Mouse (Mus musculus): Measurements from ENCODE around the gene Cacna1b. TPM values are rescaled to one million over a fixed set of nuclear protein-coding genes. Genes with fewer than 3 reads are reported as not detected.

Cacna1b gene
- total RNA-seq, 2 experiments from 2014 or later = 0.08 to 0.10 TPM

DNA sequence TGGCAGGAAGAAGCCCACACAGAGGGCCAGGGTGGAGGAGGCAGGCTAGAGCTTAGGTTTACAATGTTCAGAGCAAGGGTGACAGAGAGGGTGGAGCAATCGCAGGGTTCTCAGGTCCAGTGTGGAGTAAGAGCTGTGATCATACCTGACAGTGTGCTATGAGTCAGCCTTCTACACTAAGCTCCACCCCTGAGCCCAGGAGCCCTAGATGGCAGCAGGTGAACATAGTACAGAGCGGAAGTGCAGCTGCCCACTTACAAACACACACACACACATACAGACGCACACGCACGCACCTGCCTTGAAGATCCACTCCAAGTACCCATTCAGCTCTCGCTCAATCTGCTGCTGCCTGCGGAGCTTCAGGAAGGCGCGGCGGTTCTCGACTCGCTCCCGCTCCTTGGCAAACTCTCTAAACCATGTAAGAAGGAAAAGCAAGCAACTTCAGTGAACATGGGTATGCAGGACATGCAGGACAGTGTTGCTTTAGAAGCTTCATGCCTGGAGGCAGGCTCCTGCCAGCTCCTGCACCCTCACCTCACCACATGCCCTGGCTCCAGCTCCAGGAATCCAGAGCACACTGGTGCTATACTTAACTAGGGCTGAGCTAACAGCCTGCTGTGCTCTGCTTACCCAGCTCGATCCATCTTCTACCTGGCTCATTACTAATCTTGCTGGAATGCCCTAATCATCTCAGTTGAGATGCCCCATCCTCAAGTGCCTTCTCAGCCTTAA is 43.1 kb downstream of the Cacna1b start:
- no peak for ATAC-seq (replicated peaks; ENCODE audit: poor library complexity)

DNA sequence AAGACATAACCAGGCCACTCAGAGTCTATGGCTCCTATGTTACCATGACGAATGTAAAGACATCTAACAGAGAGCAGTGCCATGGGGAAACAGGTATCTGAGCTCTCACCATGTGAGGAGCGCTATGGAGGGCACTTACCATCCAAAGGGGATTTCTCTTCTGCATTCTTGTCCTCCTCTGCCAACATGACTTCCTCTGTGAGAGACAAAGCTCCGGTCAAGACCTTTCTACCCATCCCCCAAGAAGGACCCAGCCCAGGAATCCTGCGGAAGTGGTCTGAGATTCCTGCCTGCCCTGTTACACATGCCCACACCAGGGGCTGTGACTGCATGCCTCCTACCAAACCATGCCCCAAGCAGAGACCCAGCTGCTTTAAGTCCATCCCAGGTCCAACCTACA is 44.0 kb downstream of the Cacna1b start:
- no peak for ATAC-seq (replicated peaks; ENCODE audit: poor library complexity)

GRCm38 (mm10) chr2:24717963-24718362 is 45.0 kb downstream of the Cacna1b start:
- ATAC-seq (replicated peaks; ENCODE audit: poor library complexity) = no peak

GRCm38 (mm10) chr2:24717461-24717860 is 45.5 kb downstream of the Cacna1b start:
- ATAC-seq (replicated peaks; ENCODE audit: poor library complexity) = no peak

- no peak for ATAC-seq (replicated peaks; ENCODE audit: poor library complexity)
Observed at GRCm38 (mm10) chr2:24705929-24706328, 57.0 kb downstream of the Cacna1b start.

DNA sequence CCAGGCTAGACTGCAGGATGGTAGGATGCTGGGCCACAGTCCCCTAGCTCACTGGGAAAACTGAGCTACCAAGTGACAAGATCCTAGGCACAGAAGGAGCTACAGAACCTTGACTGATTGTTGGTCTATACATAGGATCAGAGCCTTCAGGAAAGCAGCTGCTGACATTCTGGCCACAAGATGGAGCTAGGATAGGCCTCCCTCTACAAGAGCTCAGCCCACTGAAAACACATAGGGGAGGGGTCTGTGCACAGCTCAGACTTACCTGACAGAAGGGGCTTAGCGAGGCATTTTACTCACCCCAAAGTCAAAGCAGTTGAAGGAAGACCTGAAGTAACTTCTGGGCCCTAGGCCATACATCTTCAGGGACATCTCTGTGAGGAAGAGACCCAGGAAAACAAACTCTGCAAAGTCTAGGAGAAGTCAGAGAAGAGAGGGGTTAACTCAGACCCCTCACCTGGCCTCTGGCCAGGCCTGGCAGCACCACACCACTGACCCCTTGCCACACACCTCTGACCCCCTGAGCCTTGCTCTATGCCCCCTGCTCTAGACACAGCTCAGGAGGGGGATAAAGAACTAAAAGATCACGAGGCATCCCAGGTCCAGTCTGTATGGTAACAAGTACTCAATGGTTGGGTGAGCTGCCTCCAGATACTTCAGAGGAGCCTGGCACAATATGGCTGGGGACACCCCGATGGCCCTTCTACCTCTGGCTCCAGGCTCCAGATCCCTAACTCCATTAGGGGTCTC is 60.6 kb downstream of the Cacna1b start:
- ATAC-seq (replicated peaks; ENCODE audit: poor library complexity) = no peak

- ATAC-seq (replicated peaks; ENCODE audit: poor library complexity) = no peak
Observed at GRCm38 (mm10) chr2:24697281-24697980, 65.5 kb downstream of the Cacna1b start.

GRCm38 (mm10) chr2:24692371-24692770 is 70.6 kb downstream of the Cacna1b start:
- no peak for ATAC-seq (replicated peaks; ENCODE audit: poor library complexity)

DNA sequence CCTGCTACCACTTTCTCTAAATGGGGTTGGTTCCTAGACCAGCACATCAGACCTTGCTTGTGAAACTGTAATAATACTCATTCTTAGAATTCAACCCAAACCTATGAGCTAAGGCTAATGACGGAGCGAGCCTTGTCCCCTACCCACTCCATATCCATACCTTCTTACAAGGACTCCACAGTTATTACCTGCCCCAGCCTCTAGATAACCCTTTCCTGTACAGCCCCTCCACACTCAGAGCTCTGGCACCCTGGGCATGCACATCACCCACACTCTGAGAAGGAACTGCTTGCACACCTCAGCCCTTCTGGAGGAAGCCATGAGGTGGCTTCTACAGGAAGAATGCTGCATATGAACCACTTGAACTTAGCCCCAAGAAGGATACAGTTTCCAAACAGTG is 72.6 kb downstream of the Cacna1b start:
- ATAC-seq (replicated peaks; ENCODE audit: poor library complexity) = no peak

DNA sequence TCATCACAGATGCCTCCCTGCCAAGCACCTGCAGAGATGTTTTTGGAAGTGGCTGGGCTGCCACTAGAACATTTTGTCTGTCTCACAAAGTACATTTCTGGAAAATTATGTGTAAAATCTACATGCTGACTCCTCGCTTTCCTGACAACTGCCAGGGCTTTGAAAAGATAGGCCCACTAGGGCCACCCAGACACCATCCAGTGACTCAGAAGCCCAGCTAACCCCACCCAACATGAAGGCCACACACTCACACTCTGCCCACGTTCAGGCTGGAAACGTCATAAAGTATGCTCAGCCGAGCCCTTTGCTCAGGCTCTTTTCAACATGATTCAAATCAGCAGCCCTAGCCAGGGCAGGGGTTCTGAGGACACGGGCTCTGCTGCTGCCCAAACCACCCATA is 77.6 kb downstream of the Cacna1b start:
- no peak for ATAC-seq (replicated peaks; ENCODE audit: poor library complexity)

- ATAC-seq (replicated peaks; ENCODE audit: poor library complexity) = no peak
Observed at GRCm38 (mm10) chr2:24684796-24685195, 78.2 kb downstream of the Cacna1b start.

DNA sequence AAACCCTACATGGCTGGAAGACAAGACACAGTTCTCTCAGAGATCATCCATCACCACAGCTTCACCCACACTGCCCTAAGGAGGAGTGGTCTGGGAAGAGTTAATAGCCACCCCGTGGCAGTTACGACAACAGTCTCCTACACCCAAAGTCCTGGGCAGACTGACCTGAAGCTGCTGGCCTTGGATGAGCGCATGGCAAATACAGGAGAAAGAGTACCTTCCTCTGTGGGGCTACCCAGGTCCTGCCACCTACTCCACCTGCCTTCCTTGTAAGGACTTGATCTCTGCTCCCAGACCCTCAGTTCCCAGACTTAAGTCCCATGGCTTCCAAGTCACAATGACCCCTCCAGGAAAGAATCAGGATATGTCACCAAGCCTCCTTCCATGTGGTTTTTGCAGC is 79.7 kb downstream of the Cacna1b start:
- ATAC-seq (replicated peaks; ENCODE audit: poor library complexity) = no peak

- ATAC-seq (replicated peaks; ENCODE audit: poor library complexity) = no peak
Observed at GRCm38 (mm10) chr2:24680731-24681130, 82.2 kb downstream of the Cacna1b start.

DNA sequence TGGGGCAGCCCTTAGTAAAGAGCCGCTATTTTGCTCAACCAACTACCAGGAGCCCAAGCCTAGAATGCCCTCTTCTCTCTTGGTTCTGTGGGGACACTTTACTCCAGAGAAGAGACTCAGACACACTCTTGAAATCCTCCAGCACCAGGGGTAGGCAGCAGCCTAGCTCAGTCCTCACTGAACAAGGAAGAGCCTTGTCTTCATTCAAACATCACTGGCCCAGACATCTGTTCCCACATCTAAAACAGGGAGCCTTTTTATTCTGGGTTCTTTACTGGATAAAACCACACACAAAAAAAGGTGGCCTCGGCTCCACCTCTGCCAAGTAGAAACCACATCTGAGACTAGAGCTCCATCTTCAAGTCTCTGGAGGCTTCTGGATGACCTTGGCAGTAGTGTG is 82.8 kb downstream of the Cacna1b start:
- ATAC-seq (replicated peaks; ENCODE audit: poor library complexity) = no peak

DNA sequence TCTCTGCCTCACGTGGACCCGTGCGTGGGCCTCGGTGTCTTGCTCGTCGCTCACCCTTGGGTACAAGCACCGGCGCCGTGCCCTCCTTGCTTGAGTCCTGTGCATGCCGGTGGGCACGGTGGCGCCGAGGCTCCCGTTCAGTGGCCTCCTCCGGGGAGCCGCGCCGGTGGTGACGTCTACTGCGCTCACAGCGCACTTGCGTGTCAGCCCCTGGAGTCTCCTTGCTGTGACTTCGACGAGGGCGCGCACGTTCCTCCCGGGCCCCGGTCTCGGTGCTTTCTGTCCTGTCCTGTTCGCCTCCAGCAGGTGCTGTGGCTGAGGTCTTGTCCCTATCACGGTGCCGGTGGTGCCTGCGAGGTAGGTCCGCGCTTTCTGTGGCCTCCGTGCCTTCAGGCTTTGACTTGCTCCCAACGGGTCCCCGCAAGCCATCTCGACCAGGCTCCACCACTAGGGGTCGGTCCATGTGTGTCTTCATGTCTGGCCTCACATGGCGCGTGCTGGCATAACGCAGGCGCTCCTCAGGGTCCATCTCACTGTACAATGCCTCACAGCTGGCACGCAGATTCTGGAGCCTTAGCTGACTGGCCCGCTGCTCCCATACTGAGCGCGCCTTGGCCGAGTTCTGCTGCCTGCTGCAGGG is 83.8 kb downstream of the Cacna1b start:
- ATAC-seq (replicated peaks; ENCODE audit: poor library complexity) = peak; percentile 84

GRCm38 (mm10) chr2:24678538-24678937 is 84.4 kb downstream of the Cacna1b start:
- ATAC-seq (replicated peaks; ENCODE audit: poor library complexity) = no peak

- ATAC-seq (replicated peaks; ENCODE audit: poor library complexity) = no peak
Observed at GRCm38 (mm10) chr2:24678110-24678509, 84.8 kb downstream of the Cacna1b start.

- ATAC-seq (replicated peaks; ENCODE audit: poor library complexity) = no peak
Observed at GRCm38 (mm10) chr2:24677629-24678028, 85.3 kb downstream of the Cacna1b start.

GRCm38 (mm10) chr2:24674432-24675006 is 88.4 kb downstream of the Cacna1b start:
- ATAC-seq (replicated peaks; ENCODE audit: poor library complexity) = peak; percentile 75

DNA sequence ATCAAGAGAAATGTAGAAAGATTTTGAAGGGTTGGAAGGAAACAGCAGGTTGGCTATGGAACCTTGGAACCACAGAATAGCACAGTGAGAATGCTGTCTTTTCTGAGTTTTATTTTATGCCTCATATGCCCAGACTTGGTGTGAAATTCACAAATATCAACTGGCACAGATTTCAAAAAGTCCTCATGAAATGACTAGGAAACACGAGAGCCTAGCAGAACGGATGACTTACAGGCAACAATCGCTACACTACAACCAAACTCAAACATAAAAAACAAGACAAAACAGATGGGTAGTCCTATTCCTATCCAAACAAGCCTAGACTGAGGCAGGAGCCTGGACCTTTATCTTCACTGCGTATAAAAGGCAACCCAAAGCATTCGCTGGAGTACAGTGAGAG is 94.4 kb downstream of the Cacna1b start:
- no peak for ATAC-seq (replicated peaks; ENCODE audit: poor library complexity)

DNA sequence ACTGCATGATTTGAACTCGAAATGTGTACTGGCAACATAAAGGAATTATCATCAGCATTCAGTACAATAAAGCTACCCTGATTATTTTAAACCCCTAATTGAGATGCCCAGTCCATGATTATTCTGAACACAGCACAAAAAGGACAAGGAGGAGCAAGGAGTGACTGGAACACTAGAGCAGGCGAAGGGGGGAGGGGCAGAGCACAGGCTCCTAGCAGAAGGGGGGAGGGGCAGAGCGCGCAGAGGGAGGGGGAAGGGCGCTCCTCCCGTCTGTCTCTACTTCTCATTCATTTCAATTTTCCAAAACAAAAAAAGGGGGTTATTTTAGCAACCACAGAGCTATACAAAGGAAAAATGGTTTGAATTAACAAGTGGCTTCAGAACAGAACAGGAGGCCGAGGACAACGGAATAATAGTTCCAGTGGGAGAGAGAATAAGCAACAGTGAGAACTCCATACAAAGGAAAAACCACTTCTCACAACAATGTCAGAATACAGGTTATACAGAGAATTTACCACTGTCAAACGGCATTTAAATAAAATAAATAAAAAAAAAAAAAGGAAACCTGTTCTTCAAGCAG is 98.2 kb downstream of the Cacna1b start:
- ATAC-seq (replicated peaks; ENCODE audit: poor library complexity) = no peak

All from megakaryocyte progenitor cell, adult 5-6 weeks (primary cell).